Mouse (Mus musculus): ENCODE results near the gene Nt5dc1.

DNA sequence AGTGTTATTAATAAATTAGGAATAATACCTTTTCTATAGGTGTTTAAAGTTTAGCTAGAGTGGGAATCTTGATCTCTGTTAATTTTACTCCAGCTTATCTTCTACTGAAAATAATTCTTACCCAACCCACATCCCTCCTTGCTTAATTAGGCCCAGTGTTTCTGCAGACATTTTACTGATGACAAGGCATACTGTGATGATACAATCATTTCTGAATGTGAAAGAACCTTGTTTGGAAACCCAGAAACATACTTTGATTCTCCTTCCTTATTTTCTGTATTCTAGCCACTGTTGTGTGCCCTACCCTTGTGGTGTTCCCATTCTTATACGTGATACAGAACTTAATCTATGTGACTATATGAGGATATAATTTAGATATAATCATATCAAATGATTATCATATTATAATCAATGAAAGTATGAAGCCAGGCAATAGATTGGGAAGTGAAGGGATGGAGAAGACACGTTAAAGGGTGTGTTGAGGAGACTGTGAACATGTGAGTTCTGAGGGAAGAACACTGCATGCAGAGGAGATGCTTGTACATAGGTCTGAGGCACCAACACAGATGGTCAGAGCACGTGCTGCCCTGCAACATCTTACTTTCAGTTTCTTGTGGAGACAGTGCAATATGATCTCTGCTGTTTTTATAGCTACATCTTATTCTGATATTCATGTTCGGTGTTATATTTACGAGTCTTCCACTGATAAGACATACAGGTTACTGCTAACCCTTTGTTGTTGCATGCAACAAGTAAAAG is 150.9 kb downstream of the Nt5dc1 start:
- no peak for TF ChIP-seq CTCF (conservative IDR thresholded peaks at IDR 0.05; ENCODE audit: low read length)
- no peak for TF ChIP-seq POU5F1 (IDR thresholded peaks at IDR 0.05; ENCODE audit: borderline replicate concordance, low read length)
- TF ChIP-seq NANOG (IDR thresholded peaks at IDR 0.05; ENCODE audit: borderline replicate concordance, low read length), result no peak
